Mouse (Mus musculus) adrenal gland, adult 18-20 months (tissue): ENCODE results near the gene Olfr1378. TPM values are rescaled to one million over a fixed set of nuclear protein-coding genes. Genes with fewer than 3 reads are reported as not detected.

Experiments used
- DNase-seq, 2 experiments: peaks; one replicate each; pipeline ENCODE4 v3.0.0; 2021 to 2022; ENCODE audit warnings: low spot score in 2 of 2
- long read RNA-seq, 2 experiments: library from polyadenylated mRNA; stranded (forward); transcript quantifications; one replicate each; pipeline ENCODE4 v2.0.0; 2021
- total RNA-seq, 2 experiments: library from RNA; stranded (reverse); gene quantifications; 1 replicate in 1 of 2; 2 replicates in 1 of 2; pipeline ENCODE4 v1.2.3; 2021

Olfr1378 gene
- total RNA-seq, result not detected
- long read RNA-seq, experiment 1, result 0 reads
- long read RNA-seq, experiment 2, result 0 reads

GRCm38 (mm10) chr11:50966230-50966629 lies at the start of gene Olfr1378:
Gene Olfr1378 (plus strand): TSS chr11:50966530.
- no peak for DNase-seq

DNA sequence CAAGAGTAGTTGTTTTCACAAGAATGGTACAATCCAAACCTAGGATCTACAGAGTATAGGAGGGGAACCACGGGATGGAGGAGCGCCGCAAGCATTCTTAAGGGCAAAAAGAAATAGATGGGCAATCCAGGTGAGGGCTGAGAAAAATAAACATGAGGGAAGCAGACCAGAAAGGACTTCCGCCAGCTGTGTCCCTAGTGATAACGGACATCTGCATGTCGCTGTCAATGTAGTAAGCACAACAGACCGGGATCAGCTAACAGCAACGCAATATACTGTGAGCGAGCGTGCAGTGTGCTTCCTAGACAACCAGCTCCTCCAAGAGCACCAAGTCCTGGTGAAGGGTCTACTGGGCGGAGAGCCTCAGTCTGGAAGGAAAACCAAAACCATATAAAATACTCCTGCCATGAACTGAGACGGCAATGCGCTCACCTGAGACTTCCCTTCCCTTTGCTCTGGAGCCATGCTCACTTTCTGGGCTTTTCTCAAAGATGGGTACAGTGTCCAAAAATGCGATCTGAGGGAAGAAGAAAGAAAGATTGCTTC lies 35.8 kb upstream of the Olfr1378 start:
- no peak for DNase-seq

- no peak for DNase-seq
Observed at GRCm38 (mm10) chr11:50931021-50931420, 35.3 kb upstream of the Olfr1378 start.

- peak; percentile 70 to 74 for DNase-seq
Observed at GRCm38 (mm10) chr11:50931451-50931866, 34.9 kb upstream of the Olfr1378 start, which contains the start of gene Zfp354b. Gene Zfp354b (minus strand): TSS chr11:50931633.

- no peak for DNase-seq
Observed at GRCm38 (mm10) chr11:50932040-50932439, 34.3 kb upstream of the Olfr1378 start.

- DNase-seq, result no peak
Observed at GRCm38 (mm10) chr11:50938435-50938834, 27.9 kb upstream of the Olfr1378 start.

DNA sequence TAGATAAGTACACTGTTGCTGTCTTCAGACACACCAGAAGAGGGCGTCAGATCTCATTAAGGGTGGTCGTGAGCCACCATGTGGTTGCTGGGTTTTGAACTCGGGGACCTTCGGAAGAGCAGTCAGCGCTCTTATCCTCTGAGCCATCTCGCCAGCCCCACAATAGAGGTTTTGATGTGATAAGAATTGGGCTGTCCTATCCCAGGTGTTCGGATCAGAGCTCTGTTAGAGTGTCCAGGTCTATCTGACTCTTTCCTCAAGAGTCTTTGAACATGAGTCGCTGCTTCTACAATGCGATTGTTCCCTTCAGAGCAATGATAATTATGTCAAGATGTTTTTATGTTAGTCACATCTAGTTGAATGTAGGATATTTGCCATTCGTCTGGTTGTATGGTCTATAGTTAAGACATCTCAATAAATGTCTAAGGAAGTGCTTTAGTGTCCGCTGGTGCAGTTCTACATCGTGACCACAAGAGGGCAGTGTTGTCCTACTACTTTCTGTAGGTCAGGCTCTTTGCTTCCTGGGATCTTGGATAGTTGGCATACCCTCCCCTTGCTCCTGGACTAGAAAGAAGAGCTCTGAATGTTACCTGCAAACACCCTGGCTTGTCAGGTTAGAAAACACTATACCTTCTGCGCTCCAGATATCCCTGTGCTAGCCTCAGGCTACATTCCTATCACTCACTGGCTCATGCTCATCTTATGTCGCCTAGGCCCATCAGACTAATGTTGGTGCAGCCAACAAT lies 26.5 kb upstream of the Olfr1378 start:
- DNase-seq, result peak in 1 of 2 experiments; percentile 10

DNA sequence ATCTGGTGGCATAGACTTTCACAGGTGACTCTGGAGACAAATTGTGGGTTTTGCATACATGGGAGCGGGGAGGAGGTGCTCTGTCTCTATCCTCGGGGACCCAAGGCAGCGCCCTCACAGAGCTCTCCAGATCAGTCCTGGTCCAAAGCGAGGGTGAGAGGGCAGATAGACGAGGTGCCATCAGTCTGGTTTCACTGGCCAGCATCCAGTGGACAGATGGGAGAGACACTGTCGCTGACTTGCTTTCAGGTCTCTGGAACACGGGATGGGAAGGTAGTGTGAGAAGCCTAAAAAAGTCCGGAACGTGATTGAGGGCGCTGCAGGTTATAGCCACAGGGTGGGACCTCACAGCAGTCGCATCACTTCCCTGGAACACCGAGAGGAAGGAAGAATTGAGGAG lies 23.9 kb upstream of the Olfr1378 start:
- DNase-seq, result no peak

- DNase-seq, result no peak
Observed at GRCm38 (mm10) chr11:50943506-50943905, 22.8 kb upstream of the Olfr1378 start, which contains the start of gene 4933414I15Rik. Gene 4933414I15Rik (minus strand): TSS chr11:50943765.

- DNase-seq, result no peak
Observed at GRCm38 (mm10) chr11:50952290-50952689, 14.0 kb upstream of the Olfr1378 start.

GRCm38 (mm10) chr11:50953665-50954064 lies 12.7 kb upstream of the Olfr1378 start, which contains the start of gene Prop1:
Gene Prop1 (minus strand): TSS chr11:50953765.
- no peak for DNase-seq

- no peak for DNase-seq
Observed at GRCm38 (mm10) chr11:50964886-50965285, 1.4 kb upstream of the Olfr1378 start.

- peak; percentile 48 to 50 for DNase-seq
Observed at GRCm38 (mm10) chr11:50977216-50977615, 10.9 kb downstream of the Olfr1378 start.

- no peak for DNase-seq
Observed at GRCm38 (mm10) chr11:50981667-50982066, 15.3 kb downstream of the Olfr1378 start, which contains the start of gene Olfr1377. Gene Olfr1377 (plus strand): TSS chr11:50981967.

DNA sequence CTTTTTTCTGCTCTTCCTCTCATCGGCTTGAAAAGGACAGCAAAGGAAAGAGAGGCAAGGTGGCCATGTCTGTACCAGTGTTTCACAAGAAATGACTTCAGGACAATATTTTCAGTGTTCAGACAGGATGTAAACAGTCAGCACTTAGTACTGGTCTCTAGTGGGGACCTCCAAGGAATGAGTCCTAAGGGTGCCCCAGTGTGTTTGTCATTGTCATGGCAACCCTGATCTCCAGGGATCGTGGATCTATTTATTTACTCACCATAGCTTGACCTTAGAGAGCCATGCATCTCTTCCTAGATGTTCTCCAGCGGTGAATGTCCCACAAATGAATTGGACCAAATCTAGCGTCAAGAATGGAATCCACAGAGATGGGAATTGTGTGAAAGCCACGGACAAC lies 37.0 kb downstream of the Olfr1378 start, which contains the start of gene Olfr51:
Gene Olfr51, plus strand, starts transcription at position 301 of the 400 bp plus-strand sequence.
- no peak for DNase-seq

DNA sequence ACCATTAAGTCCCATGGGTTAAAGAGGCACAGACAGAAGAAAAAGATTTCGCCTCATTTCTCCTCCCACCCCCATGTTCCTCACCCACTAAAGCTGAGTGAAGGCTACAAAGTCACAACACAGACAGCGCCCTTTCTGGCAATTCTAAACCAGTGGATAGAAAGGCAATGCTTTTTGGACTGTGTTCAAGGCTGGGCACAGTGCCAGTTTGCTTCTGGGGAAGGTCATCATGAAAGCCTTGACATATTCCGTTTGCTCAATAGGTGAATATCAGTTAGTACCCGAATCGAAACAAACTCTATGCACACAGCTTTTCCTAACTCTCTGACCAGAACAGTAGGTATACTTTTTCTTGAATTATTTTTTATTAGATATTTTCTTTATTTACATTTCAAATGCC lies 45.5 kb downstream of the Olfr1378 start:
- DNase-seq, result peak; percentile 73 to 87

GRCm38 (mm10) chr11:51013936-51014335 lies 47.6 kb downstream of the Olfr1378 start, which contains the start of gene Olfr54:
Gene Olfr54 (plus strand): TSS chr11:51014236.
- DNase-seq, result no peak

GRCm38 (mm10) chr11:51016341-51016740 lies 50.0 kb downstream of the Olfr1378 start:
- DNase-seq, result no peak
